Mouse (Mus musculus) forebrain, embryonic 14.5 days (tissue): ENCODE results near the gene Txndc15. TPM values are rescaled to one million over a fixed set of nuclear protein-coding genes. Genes with fewer than 3 reads are reported as not detected.

Experiments used
- ATAC-seq: fragments of 200-750 bp; cut with Nextera tagmentation; 2 replicates; pipeline ENCODE4 v1.8.0; 2017; ENCODE audit warnings: mild to moderate bottlenecking, moderate library complexity
- DNase-seq: peaks from one replicate; pipeline ENCODE4 v3.0.0-alpha.2; 2015; ENCODE audit warnings: low spot score
- H3K27ac ChIP-seq: fragments of 300-500 bp; sonication (generic); 2 replicates; pipeline ENCODE4 v1.5.1; 2014; ENCODE audit warnings: low read depth, mild to moderate bottlenecking, control low read depth, low read length, moderate library complexity
- H3K27me3 ChIP-seq: fragments of 300-500 bp; sonication (generic); replicated peaks from 2 replicates; pipeline ENCODE4 v1.6.1; 2014; ENCODE audit warnings: low read length, control low read depth, mixed read lengths; ENCODE audit not compliant: control insufficient read depth, insufficient read depth
- H3K36me3 ChIP-seq: fragments of 300-500 bp; sonication (generic); 2 replicates; pipeline ENCODE4 v1.6.1; 2014; ENCODE audit warnings: low read length, control low read depth; ENCODE audit not compliant: control insufficient read depth, insufficient read depth
- H3K4me1 ChIP-seq: fragments of 300-500 bp; sonication (generic); 2 replicates; pipeline ENCODE4 v1.6.1; 2014; ENCODE audit warnings: antibody characterized with exemption, low read length, control low read depth; ENCODE audit not compliant: control insufficient read depth, insufficient read depth
- H3K4me2 ChIP-seq: fragments of 300-500 bp; sonication (generic); 2 replicates; pipeline ENCODE4 v1.6.1; 2014; ENCODE audit warnings: mild to moderate bottlenecking, control low read depth, low read length
- H3K4me3 ChIP-seq: fragments of 300-500 bp; sonication (generic); 2 replicates; pipeline ENCODE4 v1.5.1; 2014; ENCODE audit warnings: low read depth, low read length, control low read depth
- H3K9ac ChIP-seq: fragments of 300-500 bp; sonication (generic); 2 replicates; pipeline ENCODE4 v1.6.1; 2014; ENCODE audit warnings: mild to moderate bottlenecking, low read length, control low read depth, moderate library complexity
- H3K9me3 ChIP-seq: fragments of 300-500 bp; sonication (generic); replicated peaks from 2 replicates; pipeline ENCODE4 v1.6.1; 2016; ENCODE audit warnings: low read length, control low read depth, mixed read lengths; ENCODE audit not compliant: control insufficient read depth
- WGBS: fragments of 180-500 bp; shearing (Covaris S2); extraction: QIAGEN DNeasy Blood & Tissue Kit; methylation state at CpG from one replicate; pipeline ENCODE4 v1.1.7; 2014; 5-methylcytosine and 5-hydroxymethylcytosine counted together
- polyA plus RNA-seq: library from polyadenylated mRNA; unstranded; fragments of >200 nt; fragmentation: Nextera tagmentation; extraction: Ambion mirVana; gene quantifications from 2 replicates; pipeline ENCODE4 v1.2.1, GENCODE M21; 2014

The Txndc15 gene
- polyA plus RNA-seq, 1 experiment from 2014 or later = 128 TPM

- WGBS = 78% methylated on average over 8 of the region's 8 CpGs
- Histone ChIP-seq H3K36me3 (no peaks in the 10 kb centered on the region), H3K4me2 (no peak overlapping the region), H3K9me3 (no peaks in the 10 kb centered on the region), H3K27ac (no peak overlapping the region), H3K4me3 (no peak overlapping the region), H3K27me3 (no peaks in the 10 kb centered on the region), H3K9ac (no peak overlapping the region), H3K4me1 (no peaks in the 10 kb centered on the region)
- no peak for ATAC-seq
- DNase-seq = no peak
These were observed 27.9 kb downstream of the Txndc15 start for GRCm38 (mm10) chr13:55742306-55742705.

- H3K4me1 ChIP-seq = no peaks in the 10 kb centered on the region
- no peaks in the 10 kb centered on the region for H3K36me3 ChIP-seq
- H3K27me3 ChIP-seq = no peaks in the 10 kb centered on the region
- 80% methylated on average over 13 of the region's 13 CpGs for WGBS
- H3K9ac ChIP-seq = no peak overlapping the region
- DNase-seq (no peak), ATAC-seq (no peak)
- no peak overlapping the region for H3K4me3 ChIP-seq
- no peak overlapping the region for H3K27ac ChIP-seq
- H3K4me2 ChIP-seq = no peak overlapping the region
- H3K9me3 ChIP-seq = no peaks in the 10 kb centered on the region
These were observed 39.9 kb downstream of the Txndc15 start for GRCm38 (mm10) chr13:55754380-55754779.

GRCm38 (mm10) chr13:55756789-55757188 lies 42.3 kb downstream of the Txndc15 start:
- no peak for DNase-seq
- 48% methylated on average over 8 of the region's 8 CpGs for WGBS
- ATAC-seq = no peak
- no peaks in the 10 kb centered on the region for H3K27me3 ChIP-seq
- no peaks in the 10 kb centered on the region; the same call in 1 of the 2 replicates for H3K4me1 ChIP-seq
- no peak overlapping the region for H3K27ac ChIP-seq
- H3K36me3 ChIP-seq = no peaks in the 10 kb centered on the region
- H3K9ac ChIP-seq = no peak overlapping the region
- H3K9me3 ChIP-seq = no peaks in the 10 kb centered on the region
- H3K4me3 ChIP-seq = no peak overlapping the region
- H3K4me2 ChIP-seq = no peak overlapping the region

GRCm38 (mm10) chr13:55757645-55758044 lies 43.2 kb downstream of the Txndc15 start:
- Histone ChIP-seq H3K4me1 (no peaks in the 10 kb centered on the region; the same call in 1 of the 2 replicates), H3K27ac (no peak overlapping the region), H3K9me3 (no peaks in the 10 kb centered on the region), H3K27me3 (no peaks in the 10 kb centered on the region), H3K4me2 (no peak overlapping the region), H3K4me3 (no peak overlapping the region), H3K9ac (no peak overlapping the region), H3K36me3 (no peaks in the 10 kb centered on the region)
- ATAC-seq (no peak), DNase-seq (no peak)
- WGBS = 87% methylated on average over 6 of the region's 6 CpGs

GRCm38 (mm10) chr13:55760576-55760975 lies 46.1 kb downstream of the Txndc15 start:
- Histone ChIP-seq H3K4me1 (no peaks in the 10 kb centered on the region; the same call in 1 of the 2 replicates), H3K9me3 (no peaks in the 10 kb centered on the region), H3K4me3 (no peak overlapping the region), H3K9ac (no peak overlapping the region), H3K36me3 (no peaks in the 10 kb centered on the region), H3K4me2 (no peak overlapping the region), H3K27ac (no peak overlapping the region), H3K27me3 (no peaks in the 10 kb centered on the region)
- 32% methylated on average over 10 of the region's 10 CpGs for WGBS
- DNase-seq (no peak), ATAC-seq (no peak)

GRCm38 (mm10) chr13:55761486-55761885 lies 47.0 kb downstream of the Txndc15 start:
- H3K36me3 ChIP-seq = no peaks in the 10 kb centered on the region

GRCm38 (mm10) chr13:55774352-55774751 lies 59.9 kb downstream of the Txndc15 start:
- H3K9me3 ChIP-seq = no peaks in the 10 kb centered on the region
- no peaks in the 10 kb centered on the region for H3K27me3 ChIP-seq
- H3K4me3 ChIP-seq = no peak overlapping the region
- 87% methylated on average over 7 of the region's 7 CpGs for WGBS
- no peak for DNase-seq
- no peak overlapping the region for H3K27ac ChIP-seq
- H3K36me3 ChIP-seq = no peaks in the 10 kb centered on the region
- no peak overlapping the region for H3K9ac ChIP-seq
- no peak overlapping the region for H3K4me2 ChIP-seq
- ATAC-seq = no peak
- H3K4me1 ChIP-seq = no peaks in the 10 kb centered on the region

More at GRCm38 (mm10) chr13:55761486-55761885, 47.0 kb downstream of the Txndc15 start:
- Histone ChIP-seq H3K27me3 (no peaks in the 10 kb centered on the region), H3K27ac (no peak overlapping the region), H3K4me3 (no peak overlapping the region), H3K4me2 (no peak overlapping the region), H3K9ac (no peak overlapping the region), H3K9me3 (no peaks in the 10 kb centered on the region), H3K4me1 (no peaks in the 10 kb centered on the region; the same call in 1 of the 2 replicates)
- ATAC-seq = no peak
- no peak for DNase-seq
- 83% methylated on average over 10 of the region's 10 CpGs for WGBS

GRCm38 (mm10) chr13:55775056-55775455 lies 60.6 kb downstream of the Txndc15 start:
- no peak for ATAC-seq
- DNase-seq = no peak
- H3K9ac ChIP-seq = no peak overlapping the region
- H3K4me1 ChIP-seq = no peaks in the 10 kb centered on the region
- H3K4me2 ChIP-seq = no peak overlapping the region
- 76% methylated on average over 11 of the region's 11 CpGs for WGBS
- H3K27me3 ChIP-seq = no peaks in the 10 kb centered on the region
- H3K27ac ChIP-seq = no peak overlapping the region
- H3K36me3 ChIP-seq = no peaks in the 10 kb centered on the region
- H3K9me3 ChIP-seq = no peaks in the 10 kb centered on the region
- no peak overlapping the region for H3K4me3 ChIP-seq
